Mouse (Mus musculus) small intestine, adult 2 months (tissue): ENCODE results near the gene Tap2. TPM values are rescaled to one million over a fixed set of nuclear protein-coding genes. Genes with fewer than 3 reads are reported as not detected.

ENCODE experiments used
- H3K27ac ChIP-seq: fragments of 200-500 bp; 2 replicates; pipeline ENCODE4 v1.5.1; 2012; ENCODE audit warnings: low read depth, low read length, control low read depth, inconsistent platforms; ENCODE audit not compliant: insufficient read depth
- H3K27me3 ChIP-seq: fragments of 200-500 bp; 2 replicates; pipeline ENCODE4 v1.6.1; 2012; ENCODE audit warnings: mild to moderate bottlenecking, moderate library complexity, low read length, inconsistent platforms; ENCODE audit not compliant: control insufficient read depth, insufficient read depth
- H3K36me3 ChIP-seq: fragments of 200-500 bp; 2 replicates; pipeline ENCODE4 v1.6.1; 2012; ENCODE audit warnings: mild to moderate bottlenecking, low read length, control low read depth, inconsistent platforms; ENCODE audit not compliant: control insufficient read depth, insufficient read depth
- H3K4me1 ChIP-seq: fragments of 200-500 bp; 2 replicates; pipeline ENCODE4 v1.6.1; 2012; ENCODE audit warnings: low read length, inconsistent platforms, mixed read lengths; ENCODE audit not compliant: control insufficient read depth, insufficient read depth, insufficient read length
- H3K4me3 ChIP-seq: fragments of 200-500 bp; 2 replicates; pipeline ENCODE4 v1.5.1; 2012; ENCODE audit warnings: low read depth, mild to moderate bottlenecking, control low read depth, inconsistent platforms, low read length, moderate library complexity
- CTCF ChIP-seq: fragments of 200-500 bp; IDR thresholded peaks from 2 replicates; pipeline ENCODE4 v1.5.1; 2012; ENCODE audit warnings: low read depth, mild to moderate bottlenecking, control low read depth, inconsistent platforms, low read length, moderate library complexity, mixed read lengths; ENCODE audit not compliant: insufficient replicate concordance, insufficient read length; ENCODE audit errors: extremely low read depth
- POLR2A ChIP-seq: fragments of 200-500 bp; IDR thresholded peaks from 2 replicates; pipeline ENCODE4 v1.6.1; 2012; ENCODE audit warnings: low read depth, mild to moderate bottlenecking, control low read depth, inconsistent platforms, low read length, moderate library complexity
- WGBS: fragments of 180-500 bp; shearing (Covaris S2); methylation state at CpG from one replicate; pipeline ENCODE4 v1.1.7; 2018; 5-methylcytosine and 5-hydroxymethylcytosine counted together
- polyA plus RNA-seq: library from polyadenylated mRNA; depleted of rRNA; stranded (reverse); fragments of >200 nt; gene quantifications from 2 replicates; pipeline ENCODE4 v1.2.3, GENCODE M21; 2012

Tap2 gene
- polyA plus RNA-seq, 1 experiment, result 66.1 TPM

GRCm38 (mm10) chr17:34234926-34235325, 31.6 kb downstream of the Tap2 start:
- Histone ChIP-seq H3K4me1 (no peaks in the 10 kb centered on the region), H3K27me3 (no peaks in the 10 kb centered on the region), H3K36me3 (no peaks in the 10 kb centered on the region), H3K4me3 (no peak overlapping the region), H3K27ac (no peak overlapping the region)
- TF ChIP-seq CTCF, result peak; percentile 92; the same call in 1 of the 2 replicates
- no peak for TF ChIP-seq POLR2A
- 19% methylated on average over 9 of the region's 9 CpGs for WGBS

- Histone ChIP-seq H3K27me3 (no peaks in the 10 kb centered on the region), H3K36me3 (no peaks in the 10 kb centered on the region), H3K27ac (no peak overlapping the region), H3K4me3 (no peak overlapping the region), H3K4me1 (no peaks in the 10 kb centered on the region)
- TF ChIP-seq CTCF (no peak), POLR2A (no peak)
- WGBS, result 69% methylated on average over 5 of the region's 5 CpGs
Measured at GRCm38 (mm10) chr17:34236691-34237090, 33.4 kb downstream of the Tap2 start.

GRCm38 (mm10) chr17:34237741-34238140, 34.4 kb downstream of the Tap2 start:
- Histone ChIP-seq H3K27ac (no peak overlapping the region), H3K27me3 (no peaks in the 10 kb centered on the region), H3K36me3 (no peaks in the 10 kb centered on the region), H3K4me1 (no peaks in the 10 kb centered on the region), H3K4me3 (no peak overlapping the region)
- TF ChIP-seq POLR2A (no peak), CTCF (no peak)
- 76% methylated on average over 3 of the region's 3 CpGs for WGBS

GRCm38 (mm10) chr17:34238706-34239105, 35.4 kb downstream of the Tap2 start, which contains the start of gene H2-Ob:
Gene H2-Ob (plus strand): TSS chr17:34238903.
- TF ChIP-seq CTCF (no peak), POLR2A (no peak)
- no peaks in the 10 kb centered on the region for H3K4me1 ChIP-seq
- 0 out of 2 replicates have a peak within 1 kb of the TSS, but pooled peaks have one; percentile 2 for H3K4me3 ChIP-seq

GRCm38 (mm10) chr17:34239601-34240041, 36.3 kb downstream of the Tap2 start:
- H3K36me3 ChIP-seq, result no peaks in the 10 kb centered on the region
- H3K27ac ChIP-seq, result peak overlapping the region; percentile 79
- TF ChIP-seq POLR2A, result no peak
- TF ChIP-seq CTCF, result no peak
- H3K27me3 ChIP-seq, result no peaks in the 10 kb centered on the region
- WGBS, result 45% methylated on average over 10 of the region's 10 CpGs
- H3K4me3 ChIP-seq, result peak overlapping the region; percentile 4; the same call in 1 of the 2 replicates
- H3K4me1 ChIP-seq, result no peaks in the 10 kb centered on the region

More at GRCm38 (mm10) chr17:34238706-34239105, 35.4 kb downstream of the Tap2 start, which contains the start of gene H2-Ob:
- H3K27me3 ChIP-seq, result no peaks in the 10 kb centered on the region
- peak within 1 kb of the TSS; percentile 36 for H3K27ac ChIP-seq
- WGBS, result 45% methylated on average over 3 of the region's 3 CpGs
- H3K36me3 ChIP-seq, result no peaks in the 10 kb centered on the region

- TF ChIP-seq CTCF (no peak), POLR2A (no peak)
- no peak overlapping the region for H3K4me3 ChIP-seq
- H3K27ac ChIP-seq, result peak overlapping the region; percentile 79
Measured at GRCm38 (mm10) chr17:34240366-34240765, 37.0 kb downstream of the Tap2 start.

GRCm38 (mm10) chr17:34240916-34241315, 37.6 kb downstream of the Tap2 start:
- no peak overlapping the region for H3K27ac ChIP-seq
- H3K36me3 ChIP-seq, result no peaks in the 10 kb centered on the region
- no peaks in the 10 kb centered on the region for H3K27me3 ChIP-seq
- TF ChIP-seq CTCF (no peak), POLR2A (no peak)
- WGBS, result 68% methylated on average over 6 of the region's 6 CpGs
- no peak overlapping the region for H3K4me3 ChIP-seq
- H3K4me1 ChIP-seq, result no peaks in the 10 kb centered on the region

More at GRCm38 (mm10) chr17:34240366-34240765, 37.0 kb downstream of the Tap2 start:
- no peaks in the 10 kb centered on the region for H3K27me3 ChIP-seq
- H3K36me3 ChIP-seq, result no peaks in the 10 kb centered on the region
- no peaks in the 10 kb centered on the region for H3K4me1 ChIP-seq
- WGBS, result 60% methylated on average over 3 of the region's 3 CpGs

- WGBS, result 77% methylated on average over 4 of the region's 4 CpGs
Measured at GRCm38 (mm10) chr17:34244656-34245055, 41.3 kb downstream of the Tap2 start.

More at GRCm38 (mm10) chr17:34244656-34245055, 41.3 kb downstream of the Tap2 start:
- Histone ChIP-seq H3K4me3 (no peak overlapping the region), H3K27me3 (no peaks in the 10 kb centered on the region), H3K27ac (no peak overlapping the region), H3K36me3 (no peaks in the 10 kb centered on the region), H3K4me1 (no peaks in the 10 kb centered on the region)
- no peak for TF ChIP-seq CTCF
- TF ChIP-seq POLR2A, result no peak
